Mouse (Mus musculus) cerebellum, adult 11 months (tissue): ENCODE data around the gene Pde4d.

Experiments used
- DNase-seq: peaks from one replicate; pipeline ENCODE4 v3.0.0; 2022

Pde4d gene

GRCm38 (mm10) chr13:109260796-109261516, 811.2 kb downstream of the Pde4d start:
- no peak for DNase-seq

DNA sequence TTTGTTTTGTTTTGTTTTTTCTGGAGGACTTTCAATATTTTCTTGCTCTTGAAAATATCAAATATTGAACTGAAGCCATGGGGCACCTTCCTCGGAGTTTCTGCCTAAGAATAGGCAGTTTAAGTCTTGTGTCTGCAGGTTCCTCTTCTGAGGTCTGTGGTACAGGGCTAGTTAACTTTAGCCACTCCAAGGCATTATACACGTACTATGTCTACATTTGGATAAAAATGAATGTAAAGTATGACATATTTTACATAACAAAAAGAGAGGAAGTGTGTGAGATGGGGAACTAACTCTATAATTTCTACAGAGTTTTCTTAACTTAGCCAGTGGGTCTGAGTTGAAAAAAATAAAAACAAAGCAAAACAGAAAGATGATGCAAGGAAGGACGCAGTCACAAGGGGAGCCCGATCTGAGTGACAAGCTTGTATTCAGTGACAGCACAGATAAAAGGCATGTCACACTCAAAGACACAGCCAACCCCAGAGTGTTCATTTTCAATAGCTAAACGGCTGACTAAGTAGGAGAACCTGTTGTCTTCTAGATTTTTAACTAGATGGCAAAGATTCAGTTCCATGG, 812.0 kb downstream of the Pde4d start:
- no peak for DNase-seq

DNA sequence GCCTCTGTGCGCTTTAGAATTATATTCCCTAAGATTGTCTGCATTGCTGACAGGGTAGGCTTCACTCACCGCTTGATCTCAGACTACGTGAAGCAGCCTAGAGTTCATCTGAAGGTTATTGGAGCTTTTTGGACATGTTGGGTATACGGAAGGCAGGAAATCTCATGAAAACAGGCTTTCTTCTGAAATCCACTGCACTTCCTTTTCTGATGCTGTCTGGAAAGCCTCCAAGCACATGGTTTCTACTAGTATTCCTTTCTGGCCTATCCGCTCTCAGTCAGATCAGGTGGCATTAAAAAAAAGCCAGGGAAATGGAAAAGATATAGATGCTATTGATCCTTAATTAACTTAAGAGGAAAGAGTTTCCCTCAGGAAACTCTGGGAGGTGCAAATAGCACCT, 812.8 kb downstream of the Pde4d start:
- DNase-seq: no peak

DNA sequence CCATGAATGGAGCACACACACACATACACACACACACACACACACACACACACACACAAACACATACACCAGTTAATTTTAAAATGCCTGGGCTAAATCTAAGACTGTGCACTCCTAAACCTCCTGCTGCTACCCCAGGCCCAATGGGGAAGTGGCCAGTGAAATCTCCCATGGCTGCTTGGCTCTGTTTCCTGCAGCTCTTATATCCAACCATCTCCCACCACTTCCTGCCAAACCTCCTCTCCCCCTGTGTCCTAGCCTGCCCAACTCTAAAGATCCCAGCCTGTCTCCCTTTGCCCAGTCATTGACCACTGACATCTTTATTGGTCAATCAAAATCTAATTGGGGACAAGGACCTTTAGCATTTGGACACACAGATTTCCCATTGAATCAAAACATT, 814.1 kb downstream of the Pde4d start:
- no peak for DNase-seq

GRCm38 (mm10) chr13:109268253-109268652, 818.5 kb downstream of the Pde4d start:
- no peak for DNase-seq

DNA sequence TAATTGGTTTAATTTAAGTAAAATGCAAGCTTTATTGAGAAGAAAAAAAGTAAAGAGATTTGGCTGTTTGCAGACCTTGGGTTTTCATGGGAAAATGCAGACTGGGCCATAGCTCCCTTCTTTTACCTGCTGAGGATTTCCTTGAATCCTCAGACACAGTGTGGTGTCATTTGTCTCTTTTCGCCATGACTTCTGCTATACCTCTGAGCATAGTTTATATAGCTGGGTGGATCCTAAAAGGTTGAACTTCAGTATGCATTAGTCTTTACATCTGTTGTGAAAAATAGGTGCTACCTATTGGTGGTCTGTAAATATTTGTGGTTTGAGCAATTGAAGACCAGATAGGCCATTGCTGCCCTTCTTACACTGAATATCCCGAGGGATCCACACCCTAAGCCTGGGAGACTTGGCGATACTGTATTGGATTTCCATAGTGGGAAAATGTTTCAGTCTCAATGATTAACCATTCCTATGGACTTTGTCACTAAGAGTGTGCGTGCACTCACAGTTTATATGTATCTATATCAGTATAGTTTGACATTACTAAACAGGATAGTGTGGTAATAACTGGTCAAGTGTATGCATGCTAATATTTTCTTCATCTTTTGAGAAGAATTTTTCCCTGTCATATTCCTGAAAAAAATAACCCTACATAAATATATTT, 819.0 kb downstream of the Pde4d start:
- no peak for DNase-seq

GRCm38 (mm10) chr13:109274869-109275268, 825.1 kb downstream of the Pde4d start:
- no peak for DNase-seq

- no peak for DNase-seq
These were observed 828.0 kb downstream of the Pde4d start for GRCm38 (mm10) chr13:109277792-109278191.

DNA sequence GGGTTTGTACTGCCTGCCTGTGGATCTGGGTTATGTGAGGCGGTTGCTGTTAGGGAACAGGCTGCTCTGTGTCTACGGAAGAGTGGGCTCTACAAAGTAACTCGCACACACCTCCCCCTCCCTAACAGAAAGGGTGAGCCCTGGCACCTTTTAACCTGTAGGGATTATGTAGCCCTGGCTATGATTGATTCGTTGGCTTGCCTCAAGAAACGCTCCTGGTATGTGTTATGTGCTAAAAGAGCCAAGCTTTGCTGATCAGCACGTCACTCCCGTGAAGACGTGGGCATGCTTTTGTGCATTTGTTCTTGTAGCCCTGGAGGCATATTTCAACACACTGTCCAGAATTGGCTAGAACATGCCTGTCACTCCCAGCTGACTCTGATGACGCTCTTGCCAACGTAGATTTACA, 828.8 kb downstream of the Pde4d start:
- DNase-seq: no peak

- DNase-seq: no peak
These were observed 829.5 kb downstream of the Pde4d start for GRCm38 (mm10) chr13:109279211-109279610.

- DNase-seq: no peak
These were observed 830.7 kb downstream of the Pde4d start for GRCm38 (mm10) chr13:109280433-109280832.

DNA sequence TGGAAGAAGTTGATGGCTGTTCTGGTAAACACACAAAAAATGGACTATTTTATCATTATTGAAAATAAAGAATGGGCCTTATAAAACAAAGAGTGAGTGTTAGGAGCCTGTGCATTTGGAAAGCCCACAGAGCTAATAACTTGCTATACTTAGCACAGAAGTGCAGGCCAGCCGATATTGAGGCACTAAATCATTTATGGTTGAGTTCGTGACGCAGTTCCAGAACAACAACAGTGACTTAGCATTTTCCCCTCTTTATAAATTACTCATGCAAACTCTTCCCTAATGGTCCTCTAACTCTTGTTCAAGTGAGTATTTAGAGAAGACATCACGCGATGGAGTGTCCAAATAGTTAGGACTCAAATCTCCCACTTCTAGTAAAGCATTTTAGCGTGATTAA, 837.7 kb downstream of the Pde4d start:
- no peak for DNase-seq

- DNase-seq: no peak
These were observed 841.2 kb downstream of the Pde4d start for GRCm38 (mm10) chr13:109290922-109291321.

DNA sequence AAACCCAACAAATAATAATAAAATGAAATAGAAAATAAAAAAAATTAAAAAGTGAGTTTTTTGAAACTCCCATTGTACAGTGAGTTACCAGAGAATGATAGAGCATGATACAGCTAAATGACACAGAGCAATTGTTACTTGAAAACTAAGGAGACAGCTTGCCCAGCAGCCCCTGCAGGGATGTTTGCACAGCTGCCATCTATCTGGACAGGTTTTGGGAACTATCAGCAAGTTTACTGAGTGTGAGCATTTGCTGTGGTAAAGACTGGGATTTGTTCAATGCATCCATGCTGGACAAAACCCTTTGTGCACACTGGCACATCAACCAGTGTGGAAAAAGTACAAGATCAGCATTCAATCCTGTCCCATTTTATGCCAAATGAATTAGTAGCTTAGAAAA, 843.3 kb downstream of the Pde4d start:
- no peak for DNase-seq

GRCm38 (mm10) chr13:109296347-109297037, 846.7 kb downstream of the Pde4d start:
- DNase-seq: no peak

GRCm38 (mm10) chr13:109298852-109299251, 849.1 kb downstream of the Pde4d start:
- no peak for DNase-seq

GRCm38 (mm10) chr13:109299511-109300250, 849.9 kb downstream of the Pde4d start:
- DNase-seq: no peak

DNA sequence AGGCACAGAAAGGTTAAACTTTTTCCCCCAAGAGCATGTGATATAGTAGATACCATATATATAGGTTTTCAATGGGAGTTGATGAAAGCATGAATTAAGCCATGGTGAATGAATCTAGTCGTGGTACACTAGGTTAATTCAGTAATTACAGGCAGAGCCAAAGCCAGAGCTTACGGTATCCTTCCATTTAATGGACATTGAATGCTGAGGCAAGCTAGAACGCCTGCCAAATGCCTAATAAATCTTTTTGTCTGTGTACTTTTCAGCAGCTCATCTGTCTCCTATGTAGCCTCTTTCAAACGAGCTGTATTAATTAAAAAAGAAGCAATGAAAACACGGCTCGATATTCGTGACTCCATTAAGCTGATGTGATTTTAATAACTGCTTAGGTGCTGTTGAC, 862.8 kb downstream of the Pde4d start:
- DNase-seq: no peak

GRCm38 (mm10) chr13:109315608-109316007, 865.9 kb downstream of the Pde4d start:
- no peak for DNase-seq

DNA sequence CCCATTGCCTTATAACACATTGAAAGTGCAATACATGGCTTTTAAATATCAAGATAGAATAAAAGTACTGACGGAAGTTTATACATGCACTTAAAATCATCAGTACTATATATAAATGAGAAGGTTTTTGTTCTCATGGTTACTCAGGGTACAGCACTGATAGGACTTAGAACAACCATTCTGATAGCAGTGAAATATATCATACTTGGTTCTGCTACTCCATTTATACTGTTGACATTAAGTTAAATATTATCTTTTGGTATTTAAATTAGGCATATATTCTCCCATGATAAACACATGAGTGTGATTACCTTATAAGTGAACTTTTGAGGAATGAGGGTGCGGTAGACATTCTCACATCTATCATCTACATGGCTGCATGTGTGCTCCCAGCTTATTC, 867.9 kb downstream of the Pde4d start:
- no peak for DNase-seq

- no peak for DNase-seq
These were observed 868.8 kb downstream of the Pde4d start for GRCm38 (mm10) chr13:109318434-109318998.

GRCm38 (mm10) chr13:109326061-109326460, 876.3 kb downstream of the Pde4d start:
- DNase-seq: no peak

DNA sequence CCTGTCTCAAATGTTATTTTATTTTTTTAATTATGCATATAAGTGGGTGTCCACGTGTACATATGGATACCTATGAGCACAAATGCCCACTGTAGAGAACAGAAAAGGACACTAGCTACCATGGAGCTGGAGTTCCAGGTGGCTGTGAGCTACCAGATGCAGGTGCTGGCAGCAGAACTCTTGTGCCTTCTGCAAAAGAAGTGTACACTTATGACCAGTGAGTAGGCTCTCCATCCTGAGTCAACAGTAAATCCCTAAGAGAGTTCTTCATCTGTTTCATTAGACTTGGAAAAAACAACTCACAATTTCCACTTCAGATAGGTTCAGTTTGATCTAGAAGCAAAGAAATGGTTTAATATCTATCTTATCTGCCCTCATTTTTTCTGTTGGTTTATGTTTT, 881.8 kb downstream of the Pde4d start:
- DNase-seq: no peak
